Mouse (Mus musculus) liver, embryonic 16.5 days (tissue): ENCODE results near the gene Pdia5. TPM values are rescaled to one million over a fixed set of nuclear protein-coding genes. Genes with fewer than 3 reads are reported as not detected.

Source experiments
- ATAC-seq: fragments of 200-750 bp; cut with Nextera tagmentation; 2 replicates; pipeline ENCODE4 v1.8.0; 2017; ENCODE audit warnings: low read depth, mild to moderate bottlenecking, moderate number of reproducible peaks, moderate library complexity
- H3K27ac ChIP-seq: fragments of 300-500 bp; sonication (generic); 2 replicates; pipeline ENCODE4 v1.5.1; 2014; ENCODE audit warnings: mild to moderate bottlenecking, low read length
- H3K27me3 ChIP-seq: fragments of 300-500 bp; sonication (generic); 2 replicates; pipeline ENCODE4 v1.6.1; 2014; ENCODE audit warnings: low read depth, low read length, mixed read lengths; ENCODE audit not compliant: control insufficient read depth, insufficient read depth
- H3K36me3 ChIP-seq: fragments of 300-500 bp; sonication (generic); 2 replicates; pipeline ENCODE4 v1.6.1; 2014; ENCODE audit warnings: mild to moderate bottlenecking; ENCODE audit not compliant: control insufficient read depth, insufficient read depth
- H3K4me1 ChIP-seq: fragments of 300-500 bp; sonication (generic); 2 replicates; pipeline ENCODE4 v1.6.1; 2014; ENCODE audit warnings: low read depth, low read length, mixed read lengths; ENCODE audit not compliant: control insufficient read depth
- H3K4me2 ChIP-seq: fragments of 300-500 bp; sonication (generic); 2 replicates; pipeline ENCODE4 v1.6.1; 2014; ENCODE audit warnings: low read depth, low read length, mixed read lengths
- H3K4me3 ChIP-seq: fragments of 300-500 bp; sonication (generic); 2 replicates; pipeline ENCODE4 v1.5.1; 2014; ENCODE audit warnings: low read depth, mild to moderate bottlenecking, low read length
- H3K9ac ChIP-seq: fragments of 300-500 bp; sonication (generic); 2 replicates; pipeline ENCODE4 v1.6.1; 2014; ENCODE audit warnings: low read depth, low read length
- H3K9me3 ChIP-seq: fragments of 300-500 bp; sonication (generic); replicated peaks from 2 replicates; pipeline ENCODE4 v1.6.1; 2016; ENCODE audit warnings: low read length; ENCODE audit not compliant: control insufficient read depth
- WGBS: fragments of 180-500 bp; shearing (Covaris S2); extraction: QIAGEN DNeasy Blood & Tissue Kit; methylation state at CpG from one replicate; pipeline ENCODE4 v1.1.7; 2014; ENCODE audit not compliant: insufficient replicate concordance; 5-methylcytosine and 5-hydroxymethylcytosine counted together
- microRNA-seq: library from miRNA; unstranded; fragments of <30 nt; microRNA quantifications from one replicate; pipeline ENCODE4, GENCODE M21; 2016
- polyA plus RNA-seq: library from polyadenylated mRNA; unstranded; fragments of >200 nt; fragmentation: Nextera tagmentation; extraction: Ambion mirVana; gene quantifications from 2 replicates; pipeline ENCODE4 v1.2.1, GENCODE M21; 2015

The Pdia5 gene
- polyA plus RNA-seq, 1 experiment from 2014 or later, result 63.8 TPM

DNA sequence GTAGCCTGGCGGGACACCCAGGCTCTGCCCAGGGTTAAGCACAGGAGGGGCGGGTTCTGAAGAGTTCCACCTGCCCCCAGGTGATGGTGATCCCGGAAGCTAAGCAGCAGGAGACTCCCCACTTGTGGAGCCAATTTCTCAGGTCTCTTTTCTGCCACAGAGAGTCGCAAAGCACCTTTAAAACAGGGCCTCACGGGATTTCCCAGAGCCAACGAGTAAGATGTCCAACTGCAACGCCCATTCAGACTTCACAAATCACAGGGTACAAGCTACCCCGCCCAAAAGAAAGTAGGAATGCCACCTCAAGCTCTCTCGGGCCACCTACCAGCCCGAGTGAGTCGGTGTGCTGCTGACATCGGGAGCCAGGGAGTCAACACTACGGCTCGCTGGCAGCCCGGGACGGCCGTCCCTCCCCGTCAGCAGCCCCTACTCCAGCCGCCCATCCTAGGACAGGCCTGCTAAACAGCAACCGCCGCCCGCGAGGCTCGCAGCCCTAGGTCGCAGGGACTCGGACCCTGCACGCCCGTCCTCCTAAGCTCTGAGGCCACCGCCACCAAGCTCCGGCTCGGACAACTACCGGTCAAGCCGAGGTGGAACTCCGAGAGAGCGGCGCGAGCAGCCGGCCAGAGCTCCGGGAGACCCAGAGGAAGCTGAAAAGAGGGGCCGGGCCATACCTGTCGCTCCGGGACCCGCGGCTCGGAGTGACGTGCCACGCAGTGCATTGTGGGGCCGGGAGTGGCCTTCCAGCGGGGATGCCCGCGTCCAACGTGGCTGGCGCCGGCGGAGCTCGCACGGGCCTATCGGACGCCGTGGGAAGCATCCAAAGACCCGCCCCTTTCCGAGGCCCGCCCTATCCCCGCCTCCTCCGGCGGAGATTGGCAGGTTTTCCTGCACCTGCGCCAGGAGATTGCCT, 127.3 kb downstream of the Pdia5 start, which contains the start of gene Sec22a:
Sec22a (minus strand) TSS at position 769 of the 913 bp plus-strand sequence.
- peak; percentile 100 for ATAC-seq
- peak within 1 kb of the TSS; percentile 95 for H3K4me2 ChIP-seq
- H3K4me3 ChIP-seq, result peak within 1 kb of the TSS; percentile 86
- H3K27ac ChIP-seq, result peak within 1 kb of the TSS; percentile 69
- WGBS, result under 1% methylated on average over 66 of the region's 67 CpGs
- peaks cover 7% of the 10 kb centered on the region for H3K4me1 ChIP-seq
- H3K27me3 ChIP-seq, result no peaks in the 10 kb centered on the region
- H3K9ac ChIP-seq, result peak within 1 kb of the TSS; percentile 90
- H3K36me3 ChIP-seq, result no peaks in the 10 kb centered on the region
- no peaks in the 10 kb centered on the region for H3K9me3 ChIP-seq

DNA sequence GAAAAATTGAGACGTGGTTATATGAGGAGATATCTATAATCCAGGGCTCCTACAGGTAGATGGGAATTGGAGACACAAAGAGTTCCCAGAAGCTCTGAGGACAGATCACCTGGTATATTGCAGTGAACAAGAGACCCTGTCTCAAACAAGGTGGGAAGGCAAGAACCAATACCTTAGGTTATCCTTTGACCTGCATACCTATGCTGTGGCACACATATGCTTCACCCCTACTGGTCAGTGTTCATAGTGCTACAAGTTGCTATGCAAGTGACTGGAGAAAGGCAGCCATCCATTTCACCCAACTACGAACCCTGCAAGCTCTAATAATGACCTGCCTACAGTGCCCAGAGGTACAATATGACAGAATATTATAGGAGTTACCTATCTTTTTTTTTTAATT, 128.5 kb downstream of the Pdia5 start:
- H3K4me1 ChIP-seq, result peaks cover 7% of the 10 kb centered on the region
- no peaks in the 10 kb centered on the region for H3K27me3 ChIP-seq
- no peak overlapping the region for H3K27ac ChIP-seq
- H3K36me3 ChIP-seq, result no peaks in the 10 kb centered on the region
- no peak overlapping the region for H3K4me2 ChIP-seq
- no peak overlapping the region for H3K4me3 ChIP-seq
- ATAC-seq, result no peak
- no peak overlapping the region for H3K9ac ChIP-seq
- no peaks in the 10 kb centered on the region for H3K9me3 ChIP-seq
- 84% methylated on average over 2 of the region's 2 CpGs for WGBS

DNA sequence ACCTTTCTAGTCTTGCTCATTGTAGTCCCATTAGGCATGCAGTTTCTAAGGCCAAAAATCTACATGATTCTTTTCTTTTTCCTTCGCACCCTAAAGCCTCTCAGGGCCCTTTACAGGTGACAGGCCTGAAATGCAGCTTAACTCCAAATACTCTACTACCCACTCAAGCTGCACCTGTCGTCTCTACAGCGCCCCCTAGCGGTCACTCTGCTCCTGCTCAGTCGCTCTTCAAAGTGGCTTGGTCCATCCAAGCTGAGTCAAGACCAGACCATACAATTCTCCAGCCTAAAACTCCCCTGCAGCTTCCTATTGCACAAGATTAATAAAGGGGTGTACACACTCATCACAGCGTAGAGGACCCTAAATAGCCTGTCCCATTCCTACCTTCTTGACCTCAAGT, 130.1 kb downstream of the Pdia5 start:
- Histone ChIP-seq H3K36me3 (no peaks in the 10 kb centered on the region), H3K4me1 (peaks cover 7% of the 10 kb centered on the region), H3K4me2 (no peak overlapping the region), H3K9me3 (no peaks in the 10 kb centered on the region), H3K27ac (no peak overlapping the region), H3K27me3 (no peaks in the 10 kb centered on the region), H3K9ac (no peak overlapping the region), H3K4me3 (no peak overlapping the region)
- no peak for ATAC-seq
- WGBS, result 20% methylated on average over 6 of the region's 6 CpGs

DNA sequence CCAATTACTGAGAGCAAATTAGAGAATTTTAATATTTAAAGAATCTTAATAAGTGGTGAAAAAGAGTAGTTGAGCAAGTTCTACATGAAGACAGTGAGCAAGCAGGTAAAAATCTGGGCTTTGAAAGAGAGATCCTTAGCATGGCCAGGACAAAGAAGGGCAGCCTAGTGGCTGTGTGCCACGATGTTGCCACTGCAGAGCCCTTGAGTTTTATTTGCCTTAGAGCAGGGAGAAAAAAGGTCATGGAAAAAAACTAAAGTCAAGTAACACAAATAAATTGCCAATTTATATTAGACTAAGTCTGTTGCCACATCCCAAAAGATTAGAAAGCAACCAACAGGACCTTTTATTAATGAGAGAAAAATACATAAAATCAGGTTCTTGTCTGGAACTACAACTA, 133.2 kb downstream of the Pdia5 start:
- 55% methylated on average over 1 of the region's 1 CpGs for WGBS
- Histone ChIP-seq H3K4me2 (no peak overlapping the region), H3K4me1 (no peaks in the 10 kb centered on the region), H3K9ac (no peak overlapping the region), H3K27me3 (no peaks in the 10 kb centered on the region), H3K4me3 (no peak overlapping the region), H3K27ac (no peak overlapping the region), H3K9me3 (no peaks in the 10 kb centered on the region), H3K36me3 (no peaks in the 10 kb centered on the region)
- no peak for ATAC-seq

Small RNAs within 50 kb of the gene (microRNA-seq; reads per million reads assigned to microRNA genes)
- not detected for gene Gm25548

Other genes with a start within 250 kb of the Pdia5 start
- gene Sec22a, start 127.0 kb downstream of the Pdia5 start, polyA plus RNA-seq, result 8.8 and 9.4 TPM in 2 replicates
- 0.18 and 0.26 TPM in 2 replicates for gene Sema5b, start 50.3 kb upstream of the Pdia5 start, polyA plus RNA-seq